Mouse (Mus musculus) cerebellum, postnatal 25 days (tissue): Measurements from ENCODE around the gene Slf2.
A peak's percentile ranks its signal among the peaks of the same experiment; 100 is the strongest.

Source experiments
- DNase-seq, 2 experiments: peaks; one replicate each; pipeline ENCODE4 v3.0.0; 2021; ENCODE audit warnings: mixed read lengths in 2 of 2

Gene Slf2

GRCm38 (mm10) chr19:44930744-44931453 lies at the start of gene Slf2:
Gene Slf2 (plus strand): TSS chr19:44931151.
- peak; percentile 99 for DNase-seq

- DNase-seq: peak; percentile 57 to 68
Observed at GRCm38 (mm10) chr19:44882552-44883024, 48.4 kb upstream of the Slf2 start.

GRCm38 (mm10) chr19:44884331-44884730 lies 46.6 kb upstream of the Slf2 start:
- DNase-seq: no peak

GRCm38 (mm10) chr19:44886475-44886874 lies 44.5 kb upstream of the Slf2 start:
- no peak for DNase-seq

GRCm38 (mm10) chr19:44887679-44888235 lies 43.2 kb upstream of the Slf2 start:
- peak; percentile 56 to 76 for DNase-seq

GRCm38 (mm10) chr19:44889548-44889947 lies 41.4 kb upstream of the Slf2 start:
- DNase-seq: no peak

- no peak for DNase-seq
Observed at GRCm38 (mm10) chr19:44891446-44891845, 39.5 kb upstream of the Slf2 start.

- peak in 1 of 2 experiments; percentile 57 for DNase-seq
Observed at GRCm38 (mm10) chr19:44893231-44893871, 37.6 kb upstream of the Slf2 start.

GRCm38 (mm10) chr19:44895245-44895644 lies 35.7 kb upstream of the Slf2 start:
- peak; percentile 74 to 83 for DNase-seq

GRCm38 (mm10) chr19:44896450-44896849 lies 34.5 kb upstream of the Slf2 start:
- no peak for DNase-seq

GRCm38 (mm10) chr19:44897521-44897920 lies 33.4 kb upstream of the Slf2 start:
- no peak for DNase-seq

- DNase-seq: no peak
Observed at GRCm38 (mm10) chr19:44898646-44899045, 32.3 kb upstream of the Slf2 start.

- no peak for DNase-seq
Observed at GRCm38 (mm10) chr19:44899104-44899793, 31.7 kb upstream of the Slf2 start.

- peak in 1 of 2 experiments; percentile 17 for DNase-seq
Observed at GRCm38 (mm10) chr19:44899947-44900773, 30.8 kb upstream of the Slf2 start.

GRCm38 (mm10) chr19:44901047-44901446 lies 29.9 kb upstream of the Slf2 start:
- no peak for DNase-seq

- no peak for DNase-seq
Observed at GRCm38 (mm10) chr19:44902324-44902723, 28.6 kb upstream of the Slf2 start.

GRCm38 (mm10) chr19:44903343-44904000 lies 27.5 kb upstream of the Slf2 start:
- DNase-seq: no peak

GRCm38 (mm10) chr19:44904141-44904720 lies 26.7 kb upstream of the Slf2 start:
- no peak for DNase-seq

GRCm38 (mm10) chr19:44905316-44905715 lies 25.6 kb upstream of the Slf2 start:
- no peak for DNase-seq

- DNase-seq: peak in 1 of 2 experiments; percentile 35
Observed at GRCm38 (mm10) chr19:44907851-44908690, 22.9 kb upstream of the Slf2 start.
